Mouse (Mus musculus) cerebellum, adult (tissue): Measurements from ENCODE around the gene Htatip2.

Source experiments
- ATAC-seq: cut with Nextera tagmentation; 2 replicates; pipeline ENCODE4 v1.9.2; 2017; ENCODE audit warnings: mild to moderate bottlenecking, moderate library complexity, mixed read lengths; ENCODE audit not compliant: insufficient number of reproducible peaks, low FRiP score, low TSS enrichment

Gene Htatip2

DNA sequence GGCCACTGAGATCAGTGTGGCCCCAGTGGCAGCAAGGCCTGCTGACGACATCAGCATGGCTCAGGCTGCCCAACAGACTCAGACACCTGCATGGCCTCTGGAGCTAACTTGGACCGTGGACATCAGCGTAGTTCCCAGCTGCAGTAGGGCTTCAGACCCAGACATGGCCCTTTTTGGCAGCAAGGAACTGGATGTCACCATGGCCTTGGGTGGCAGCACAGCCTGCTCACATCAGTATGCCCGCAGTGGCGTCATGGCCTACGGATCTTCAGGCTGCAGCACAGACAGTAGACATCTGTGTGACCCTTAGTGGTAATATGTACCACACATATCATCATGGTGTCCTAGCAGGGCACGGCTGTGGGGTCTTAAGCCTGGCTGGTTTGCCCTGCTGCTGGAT lies 26.2 kb downstream of the Htatip2 start:
- no peak for ATAC-seq

DNA sequence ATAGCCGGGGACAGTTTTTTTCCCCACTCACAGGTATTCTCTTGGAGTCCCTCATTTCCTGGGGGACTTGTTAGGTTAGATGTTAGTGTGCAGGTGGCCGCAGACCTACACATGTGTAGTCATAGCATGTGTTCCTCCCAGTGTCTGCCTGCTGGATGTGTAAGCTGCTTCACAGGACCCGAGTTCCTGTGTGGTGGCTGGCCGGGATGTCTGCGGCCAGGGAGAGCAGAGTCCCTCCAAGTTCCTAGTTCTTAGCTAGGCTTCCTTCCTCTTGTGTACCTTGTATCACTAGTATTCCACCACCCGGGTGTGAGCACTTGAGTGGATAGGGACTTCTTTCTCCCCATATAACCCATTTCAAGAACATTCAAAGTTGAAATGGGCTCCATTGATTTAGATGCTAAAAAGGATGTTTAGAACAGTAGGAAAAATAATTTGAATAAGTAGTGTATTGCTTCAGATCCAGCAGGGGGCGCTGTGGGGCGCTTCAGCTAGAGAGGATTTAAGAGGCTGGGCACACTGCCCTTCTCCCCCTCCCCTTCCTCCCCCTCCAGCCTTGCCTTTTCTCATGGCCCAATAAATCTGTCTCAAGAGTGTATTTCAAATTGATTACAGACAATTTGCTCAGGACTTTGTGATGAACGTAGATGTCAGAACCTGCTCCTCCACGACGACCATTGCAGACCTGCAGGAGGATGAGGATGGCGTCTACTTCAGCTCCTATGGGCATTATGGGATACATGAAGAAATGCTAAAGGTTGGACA lies 27.9 kb downstream of the Htatip2 start:
- ATAC-seq, result no peak

DNA sequence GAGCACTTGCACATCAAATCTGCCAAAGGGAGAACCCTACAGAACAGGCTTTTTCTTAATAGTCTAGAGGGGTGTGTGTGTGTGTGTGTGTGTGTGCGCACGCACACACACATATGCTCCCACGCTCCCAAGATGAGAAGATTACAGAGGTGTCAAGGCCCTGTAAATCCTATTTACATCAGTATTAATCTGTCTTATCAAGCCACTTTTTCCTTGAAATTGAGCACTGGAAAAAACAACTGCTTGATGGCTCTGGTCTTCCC lies 28.4 kb downstream of the Htatip2 start:
- no peak for ATAC-seq

DNA sequence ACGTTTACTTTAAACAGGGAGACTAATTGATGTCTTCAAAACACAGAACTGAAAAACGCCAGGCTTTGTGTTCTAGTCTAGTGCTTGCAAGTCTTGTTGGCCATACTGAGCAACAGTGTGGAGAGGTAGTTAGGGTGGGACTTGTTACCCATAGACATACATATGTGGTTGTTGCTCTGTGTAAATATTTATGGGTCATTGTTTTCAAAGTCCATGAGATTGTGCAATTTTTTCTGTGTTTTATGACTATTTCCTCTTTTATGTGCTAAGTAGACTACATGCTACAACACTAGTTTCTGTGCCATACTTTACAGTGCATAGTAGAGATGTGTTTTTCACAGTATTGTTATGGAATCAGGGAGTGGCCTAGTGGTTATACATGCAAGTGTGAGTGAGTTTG lies 35.4 kb downstream of the Htatip2 start:
- no peak for ATAC-seq

DNA sequence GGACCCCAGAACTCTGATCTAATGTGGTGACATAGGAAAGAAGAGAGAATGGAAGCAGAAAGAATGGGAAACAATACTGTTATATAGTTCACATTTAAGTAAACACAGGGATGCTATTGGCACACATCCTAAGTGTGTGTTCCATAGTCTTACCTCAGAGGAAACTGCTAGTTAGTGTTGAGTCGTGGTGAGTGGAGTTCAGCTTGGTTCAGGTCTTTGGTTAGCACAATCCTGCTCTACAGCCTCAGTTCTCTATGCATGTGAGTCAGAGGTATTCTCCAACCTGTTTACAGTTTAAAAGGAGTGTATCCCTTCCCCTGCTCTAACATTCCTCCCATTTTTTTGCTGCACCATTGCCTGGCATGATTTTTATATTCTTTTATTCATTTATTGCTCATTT lies 38.3 kb downstream of the Htatip2 start:
- ATAC-seq, result no peak

DNA sequence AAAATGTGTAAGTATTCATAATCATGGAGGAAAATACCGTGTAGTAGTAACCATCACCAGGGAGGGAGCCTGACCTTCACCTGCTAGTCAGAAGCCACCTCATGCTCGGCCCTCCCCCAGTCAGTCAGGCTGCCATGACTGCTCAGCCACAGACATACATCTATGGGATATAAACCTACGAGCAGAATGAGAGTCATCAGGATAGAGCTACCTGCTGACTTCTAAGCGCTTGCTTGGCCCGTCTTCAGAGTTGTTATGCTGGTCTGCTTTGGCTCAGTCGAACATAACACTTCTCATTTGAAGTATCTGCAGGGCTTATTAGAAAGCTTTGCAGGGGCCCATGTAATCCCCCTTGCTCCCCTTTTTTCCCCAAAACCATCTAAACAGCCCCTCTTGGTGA lies 44.6 kb downstream of the Htatip2 start:
- ATAC-seq, result no peak

DNA sequence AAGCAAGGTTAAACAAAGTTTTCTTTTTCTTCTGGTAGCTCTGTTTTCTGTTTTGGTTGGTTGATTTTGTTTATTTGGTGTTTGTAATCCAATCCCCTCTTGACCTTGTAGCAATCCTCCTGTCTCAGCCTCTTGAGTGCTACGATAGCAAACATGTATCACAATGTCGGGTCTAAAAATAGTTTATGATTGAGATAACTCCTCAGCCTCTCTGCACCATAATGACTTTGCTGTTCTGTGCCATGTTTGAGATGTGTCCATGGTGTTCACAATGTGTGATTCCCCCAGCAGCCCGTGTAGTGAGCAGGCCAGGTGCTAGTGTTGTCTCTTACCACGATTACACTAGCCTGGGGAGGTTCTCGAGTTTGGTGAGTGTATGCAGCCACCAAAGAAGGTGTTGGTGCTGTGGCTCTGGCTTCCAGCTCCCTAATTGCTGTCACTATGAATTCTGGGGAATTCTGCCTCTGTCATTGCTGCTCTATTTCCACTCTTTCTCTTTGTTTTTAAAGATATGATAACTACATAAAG lies 45.8 kb downstream of the Htatip2 start:
- no peak for ATAC-seq

DNA sequence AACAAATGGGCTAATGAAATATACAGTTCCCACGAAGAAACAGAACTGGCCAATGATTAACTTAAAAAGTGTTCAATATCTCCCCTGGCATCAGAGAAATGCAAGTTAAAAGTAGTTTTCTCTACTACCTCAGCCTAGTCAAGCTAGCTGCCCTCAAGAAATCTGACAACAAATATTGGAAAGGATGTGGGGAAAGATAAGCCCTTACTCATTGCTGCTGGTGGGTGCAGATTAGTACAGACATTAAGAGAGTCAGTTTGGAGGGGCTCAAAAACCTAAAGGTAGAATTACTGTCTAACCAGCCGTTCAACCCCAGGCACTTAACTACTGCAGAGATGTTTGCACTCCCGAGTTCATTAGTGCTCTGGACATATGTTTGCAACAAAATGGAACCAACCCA lies 46.7 kb downstream of the Htatip2 start:
- ATAC-seq, result no peak

DNA sequence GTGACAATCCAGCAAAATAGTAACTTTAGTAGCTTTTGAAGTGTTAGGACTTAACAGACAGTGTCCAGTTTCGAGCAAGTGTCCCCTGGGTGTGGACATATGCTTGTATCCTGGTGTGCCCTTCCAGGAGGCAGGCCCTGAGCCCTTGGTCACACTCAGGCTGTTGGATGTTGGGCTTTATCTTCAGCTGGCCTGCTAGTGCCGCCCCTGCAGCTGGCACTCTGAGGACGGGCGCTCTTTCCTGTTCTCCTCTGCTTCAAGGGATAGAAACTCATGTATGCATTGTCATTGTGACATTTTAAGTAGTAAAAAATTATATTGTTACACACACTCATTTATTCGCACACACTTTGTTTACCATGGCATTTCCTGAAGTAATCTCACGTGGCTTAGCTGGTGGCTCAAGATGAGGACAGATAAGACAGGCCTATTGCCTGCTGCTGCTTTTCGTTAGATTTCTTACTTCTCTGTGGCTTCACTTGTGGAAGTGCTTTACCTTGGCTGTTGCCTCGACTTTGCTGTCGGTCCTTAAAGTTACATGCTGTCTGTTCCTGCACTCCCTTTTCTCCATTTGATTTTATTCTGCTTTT lies 48.3 kb downstream of the Htatip2 start:
- ATAC-seq, result no peak

DNA sequence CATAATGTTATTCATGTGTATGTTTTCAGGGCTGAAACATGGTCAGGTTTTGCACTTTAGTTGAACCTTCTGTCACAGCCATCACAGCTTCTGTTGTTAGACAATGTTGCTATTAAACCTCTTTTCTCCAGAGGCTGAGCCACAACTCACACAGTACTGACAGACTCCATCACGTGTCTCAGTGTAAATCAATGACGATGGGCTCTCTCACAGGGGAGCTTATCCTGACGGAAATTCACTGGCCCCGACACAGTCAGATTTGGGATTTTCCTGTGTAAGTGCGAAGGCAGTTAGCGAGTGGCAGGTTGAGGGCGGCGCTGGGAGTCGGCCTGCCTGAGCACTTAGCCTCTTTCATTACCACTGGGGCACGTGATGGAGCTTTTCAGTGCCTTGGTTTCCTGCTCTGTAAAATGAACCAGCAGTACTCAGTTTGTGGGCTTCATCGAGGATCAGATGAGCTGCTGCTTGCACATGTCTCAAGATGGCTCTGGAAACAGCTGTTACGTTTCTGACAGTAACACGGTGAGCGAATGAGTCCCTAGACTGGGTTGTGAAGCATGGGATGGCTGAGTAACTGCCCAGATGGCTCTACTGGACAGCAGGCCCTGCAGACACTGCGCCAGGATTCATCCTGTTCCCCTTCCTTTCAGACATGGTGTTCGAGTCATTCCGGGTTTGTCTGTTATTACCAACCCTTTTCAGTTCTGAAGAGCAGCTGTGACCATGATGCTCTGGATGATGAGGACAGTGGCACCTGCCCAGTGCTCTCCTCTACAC lies 49.1 kb downstream of the Htatip2 start:
- ATAC-seq, result no peak

DNA sequence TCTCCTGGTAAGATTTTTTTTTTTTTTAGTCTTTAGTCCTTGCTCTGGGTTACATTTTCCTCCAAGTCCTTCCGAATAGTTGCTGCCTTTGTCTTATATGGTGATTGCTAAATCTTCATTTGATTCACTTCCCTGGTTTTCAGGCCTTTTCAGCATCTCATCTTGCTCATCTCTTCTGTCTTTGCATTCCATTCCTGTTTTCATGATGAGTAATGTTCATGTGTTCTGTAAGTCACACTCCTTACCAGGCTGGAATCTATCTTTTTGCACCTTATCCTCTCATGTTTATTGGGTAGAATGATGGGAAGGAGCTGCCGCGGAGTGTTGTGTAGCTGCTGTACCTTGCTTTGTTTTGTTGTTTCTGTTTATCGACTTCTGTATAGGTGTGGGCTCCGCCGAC lies 50.2 kb downstream of the Htatip2 start:
- ATAC-seq, result no peak

DNA sequence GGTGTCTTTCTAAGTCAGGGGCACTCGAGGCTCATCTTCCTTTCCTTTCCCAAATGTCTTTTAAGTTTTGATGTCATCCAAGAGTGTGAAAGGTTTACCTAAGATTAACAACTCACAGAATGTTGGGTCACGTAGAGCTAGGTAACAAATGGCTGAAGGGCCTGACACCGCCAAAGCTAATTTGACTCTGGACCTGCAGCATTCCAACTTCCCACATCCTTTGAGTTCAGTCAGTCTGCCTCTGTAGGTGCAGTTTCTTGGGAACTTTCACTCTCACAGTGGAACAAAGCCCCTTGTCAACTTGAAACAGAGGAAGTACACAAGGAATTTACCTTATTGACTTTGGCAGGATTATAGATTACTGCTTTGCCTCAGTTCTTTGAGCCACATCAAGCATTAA lies 50.6 kb downstream of the Htatip2 start:
- no peak for ATAC-seq

DNA sequence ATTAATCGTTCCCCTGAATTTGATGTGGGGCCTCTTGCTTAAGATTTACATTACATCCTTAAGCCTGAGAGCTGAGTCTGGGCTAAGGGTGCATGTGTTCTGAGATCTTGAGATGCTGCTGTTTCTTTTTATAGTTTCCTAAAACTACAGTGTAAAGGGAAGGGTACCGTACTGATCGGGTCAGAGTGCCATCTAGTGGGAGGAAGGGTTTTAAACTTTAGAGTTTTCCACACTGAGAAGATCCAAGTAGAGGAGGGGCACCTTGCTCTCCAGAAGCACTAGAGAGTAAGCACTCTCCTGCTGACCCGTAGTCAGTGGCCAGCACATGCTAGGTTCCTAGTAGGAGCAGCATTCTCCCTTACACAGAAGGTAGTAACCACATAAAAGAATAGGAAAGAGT lies 52.4 kb downstream of the Htatip2 start:
- ATAC-seq, result no peak

DNA sequence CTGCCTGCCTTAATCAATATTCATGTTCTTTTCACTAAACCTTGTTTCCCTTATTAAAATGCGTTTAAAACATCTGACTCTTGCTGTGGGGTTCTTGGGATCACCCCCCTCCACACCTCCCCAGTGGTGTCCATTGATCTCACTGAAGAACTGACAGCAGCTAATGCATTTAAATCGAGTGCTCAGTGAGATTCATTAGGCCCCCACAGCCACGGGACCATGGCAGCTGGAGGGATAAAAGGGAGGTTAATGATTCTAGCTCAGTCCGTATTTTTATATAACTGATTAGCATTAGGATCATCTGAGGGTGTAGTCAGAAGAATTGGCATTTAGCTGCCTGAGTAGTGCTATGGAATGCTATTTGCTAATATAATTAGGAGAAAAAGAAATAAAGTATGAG lies 60.5 kb downstream of the Htatip2 start:
- ATAC-seq, result no peak

DNA sequence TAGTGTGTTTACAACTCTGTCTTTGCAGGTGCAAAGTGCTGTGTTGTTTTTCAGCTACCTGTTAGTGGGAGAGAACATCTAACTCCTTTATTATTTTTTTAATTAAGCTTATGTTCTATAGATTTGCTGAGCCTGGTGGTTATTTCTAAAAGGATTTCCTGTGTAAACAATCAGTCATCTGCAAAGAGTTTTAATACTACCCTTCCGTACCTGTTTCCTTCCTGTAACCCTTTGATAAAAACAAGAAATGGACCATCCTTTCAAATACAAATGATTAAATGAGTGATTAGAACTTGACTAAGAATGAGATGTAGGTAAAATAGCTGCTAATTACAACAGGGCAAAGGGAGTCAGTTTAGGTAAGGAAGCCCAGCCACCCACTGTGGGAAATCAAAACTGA lies 62.5 kb downstream of the Htatip2 start:
- no peak for ATAC-seq

DNA sequence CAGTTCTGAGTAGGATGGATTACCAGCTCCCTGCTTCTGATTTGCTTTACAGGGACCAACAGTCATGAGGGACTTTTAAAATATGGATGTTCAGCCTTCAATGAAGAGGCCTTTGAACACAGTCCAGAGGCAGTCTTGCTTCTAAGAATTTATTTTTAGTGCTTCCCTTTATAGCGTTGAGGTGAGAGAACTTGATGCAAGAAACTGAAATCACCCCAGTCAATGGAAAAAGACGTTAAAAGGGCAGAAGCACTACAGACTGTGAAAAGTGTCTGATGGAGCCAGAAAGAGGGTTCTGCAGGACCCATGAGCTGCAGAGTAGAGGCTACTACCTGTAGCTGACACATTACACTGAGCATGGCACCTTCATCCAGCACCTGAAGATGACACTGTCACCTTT lies 63.1 kb downstream of the Htatip2 start:
- no peak for ATAC-seq
